Mouse (Mus musculus) embryonic fibroblast, embryonic 13.5 days (primary cell): Measurements from ENCODE around the gene Prkab2. TPM values are rescaled to one million over a fixed set of nuclear protein-coding genes. Genes with fewer than 3 reads are reported as not detected.

ENCODE experiments used
- H3K27ac ChIP-seq: 2 replicates; pipeline ENCODE4 v1.5.1; 2012; ENCODE audit warnings: low read length, control low read depth, inconsistent platforms; ENCODE audit not compliant: insufficient read depth
- H3K4me1 ChIP-seq: 2 replicates; pipeline ENCODE4 v1.6.1; 2011; ENCODE audit warnings: low read length; ENCODE audit not compliant: control insufficient read depth, insufficient read depth
- H3K4me3 ChIP-seq: 2 replicates; pipeline ENCODE4 v1.5.1; 2011; ENCODE audit warnings: mild to moderate bottlenecking, control low read depth, low read length; ENCODE audit not compliant: insufficient read depth
- CTCF ChIP-seq: IDR thresholded peaks from 2 replicates; pipeline ENCODE4 v1.5.1; 2011; ENCODE audit warnings: mild to moderate bottlenecking, control low read depth, low read length, moderate library complexity, borderline replicate concordance; ENCODE audit not compliant: insufficient read depth
- POLR2A ChIP-seq: IDR thresholded peaks from 2 replicates; pipeline ENCODE4 v1.6.1; 2011; ENCODE audit warnings: low read depth, mild to moderate bottlenecking, control low read depth, low read length, moderate library complexity
- polyA plus RNA-seq: library from polyadenylated mRNA; stranded (reverse); fragments of >200 nt; gene quantifications from 2 replicates; pipeline ENCODE4 v1.2.4, GENCODE M21; 2011; ENCODE audit warnings: low read depth; ENCODE audit not compliant: missing spikeins, insufficient read length

Gene Prkab2
- polyA plus RNA-seq, 1 experiment: 30.2 TPM

- Histone ChIP-seq H3K4me3 (no peak overlapping the region), H3K27ac (no peak overlapping the region), H3K4me1 (no peaks in the 10 kb centered on the region)
- TF ChIP-seq CTCF: no peak
- TF ChIP-seq POLR2A: no peak
Measured at GRCm38 (mm10) chr3:97702448-97703080, 44.6 kb downstream of the Prkab2 start.

DNA sequence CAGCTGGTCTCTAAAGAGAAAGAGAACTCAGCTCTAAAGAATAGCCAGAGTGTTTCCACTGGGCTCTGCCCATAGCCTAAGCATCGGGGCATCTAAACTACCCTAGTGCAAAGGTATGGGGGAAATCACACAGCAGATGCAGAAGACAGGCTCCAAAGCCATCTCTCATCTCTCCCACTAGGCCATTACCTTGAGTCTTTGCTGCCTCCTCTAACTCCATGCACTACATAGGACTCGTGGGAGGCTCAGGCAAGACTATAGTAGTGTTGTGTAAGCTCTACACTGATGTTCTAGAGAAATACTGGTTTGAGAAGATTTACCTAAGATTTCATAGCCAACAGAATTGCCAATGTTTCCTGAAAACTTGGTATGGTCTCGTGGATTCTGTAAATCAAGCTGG, 47.5 kb downstream of the Prkab2 start:
- Histone ChIP-seq H3K4me3 (no peak overlapping the region), H3K4me1 (no peaks in the 10 kb centered on the region), H3K27ac (no peak overlapping the region)
- TF ChIP-seq POLR2A (no peak), CTCF (no peak)

DNA sequence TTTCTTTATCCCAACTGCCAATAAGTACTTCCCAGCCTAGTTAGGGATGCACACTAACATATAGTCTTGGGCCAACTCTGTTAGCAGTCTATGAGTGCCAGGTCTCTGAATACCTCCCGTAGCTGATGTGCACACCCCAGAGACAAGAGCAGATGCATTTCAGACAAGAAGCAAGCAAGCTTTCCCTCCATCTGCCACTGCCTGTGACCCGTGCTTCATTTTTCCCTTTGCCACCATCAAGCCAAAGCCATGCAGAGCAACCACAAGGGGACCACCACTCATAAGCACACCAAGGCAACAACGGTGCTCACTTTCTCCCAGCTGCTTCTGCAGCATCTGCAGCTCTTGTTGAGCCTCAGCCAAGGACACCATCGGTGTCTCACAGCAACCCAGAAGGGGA, 48.6 kb downstream of the Prkab2 start:
- no peak for TF ChIP-seq CTCF
- TF ChIP-seq POLR2A: no peak
- Histone ChIP-seq H3K4me3 (no peak overlapping the region), H3K27ac (no peak overlapping the region), H3K4me1 (no peaks in the 10 kb centered on the region)

DNA sequence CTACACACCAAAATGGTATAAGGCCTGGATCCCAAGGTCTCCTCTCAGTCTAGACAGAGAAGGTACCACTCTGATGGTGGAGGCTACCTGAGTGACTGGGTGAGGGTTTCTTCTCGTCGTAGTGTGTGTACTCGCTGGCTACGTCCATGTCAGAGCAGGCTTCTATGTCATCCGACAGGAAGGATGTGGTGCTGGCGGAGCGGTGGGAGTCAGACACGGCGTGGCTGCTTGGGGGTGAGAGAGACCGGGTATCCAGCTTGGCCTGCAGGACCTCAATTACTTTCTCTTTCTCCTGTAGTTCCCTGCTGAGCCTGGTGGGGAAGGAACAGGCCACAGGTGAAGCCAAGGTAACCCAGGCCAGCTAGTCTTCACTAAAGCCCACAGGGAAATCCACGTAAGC, 52.1 kb downstream of the Prkab2 start:
- Histone ChIP-seq H3K4me1 (no peaks in the 10 kb centered on the region), H3K4me3 (no peak overlapping the region), H3K27ac (no peak overlapping the region)
- TF ChIP-seq POLR2A (no peak), CTCF (no peak)

DNA sequence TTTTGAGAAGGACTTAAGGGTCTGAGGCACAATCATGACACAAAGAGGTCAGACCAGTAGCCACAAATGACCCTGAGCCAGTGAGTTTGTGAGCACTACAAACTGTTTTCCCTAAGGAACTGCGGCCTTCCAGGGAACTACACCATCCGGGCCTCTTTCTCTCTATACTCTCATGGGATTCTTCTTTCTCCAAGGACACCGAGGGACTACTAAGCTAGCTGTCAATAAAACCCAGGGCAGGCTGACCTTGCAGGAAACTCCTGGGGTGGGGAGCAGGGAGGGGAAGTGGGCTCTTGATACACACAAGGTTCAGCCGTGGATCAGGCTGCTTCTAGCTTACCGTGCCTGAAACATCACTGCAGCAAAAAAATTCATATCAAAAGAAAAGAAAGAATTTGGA, 52.9 kb downstream of the Prkab2 start:
- no peaks in the 10 kb centered on the region for H3K4me1 ChIP-seq
- no peak overlapping the region for H3K27ac ChIP-seq
- TF ChIP-seq CTCF (no peak), POLR2A (no peak)
- H3K4me3 ChIP-seq: no peak overlapping the region

DNA sequence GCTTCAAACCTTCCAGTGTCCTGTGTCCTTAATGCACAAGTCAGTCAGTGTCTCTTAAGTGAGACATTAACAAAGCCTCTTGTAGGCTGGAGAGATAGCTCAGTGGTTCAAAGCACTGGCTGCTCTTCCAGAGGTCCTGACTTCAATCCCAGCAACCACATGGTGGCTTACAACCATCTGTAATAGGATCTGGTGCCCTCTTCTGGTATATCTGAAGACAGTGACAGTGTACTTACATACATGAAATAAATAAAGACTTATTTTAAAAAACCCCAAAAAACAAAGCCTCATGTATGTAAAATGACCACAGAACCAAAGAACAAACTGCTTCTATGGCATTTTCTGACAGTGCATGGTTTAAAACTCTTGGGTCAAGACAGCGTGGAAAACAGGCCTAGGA, 57.9 kb downstream of the Prkab2 start:
- TF ChIP-seq POLR2A: no peak
- TF ChIP-seq CTCF: no peak
- Histone ChIP-seq H3K4me3 (no peak overlapping the region), H3K4me1 (no peaks in the 10 kb centered on the region), H3K27ac (no peak overlapping the region)

- Histone ChIP-seq H3K27ac (no peak overlapping the region), H3K4me1 (no peaks in the 10 kb centered on the region), H3K4me3 (no peak overlapping the region)
- TF ChIP-seq POLR2A (no peak), CTCF (no peak)
Measured at GRCm38 (mm10) chr3:97719116-97719515, 61.1 kb downstream of the Prkab2 start.

Other genes with a start within 250 kb of the Prkab2 start
- not detected in 2 replicates for gene Olfr1402, start 236.2 kb upstream of the Prkab2 start, polyA plus RNA-seq
- gene Chd1l, start 48.0 kb upstream of the Prkab2 start, polyA plus RNA-seq: 5.7 and 9.3 TPM in 2 replicates
- gene Fmo5, start 29.4 kb upstream of the Prkab2 start, polyA plus RNA-seq: 1.5 and 2.3 TPM in 2 replicates
- not detected in 2 replicates for gene Gm17651, start 16.5 kb downstream of the Prkab2 start, polyA plus RNA-seq
- gene Pde4dip, start 230.5 kb downstream of the Prkab2 start, polyA plus RNA-seq: 43.1 and 56.1 TPM in 2 replicates
- 123 and 140 TPM in 2 replicates for gene Sec22b, start 243.0 kb downstream of the Prkab2 start, polyA plus RNA-seq